ENCODE assay signal across 18 mouse cellular contexts in genomic region chr4:86413388-86413787, GRCm38 (mm10).
DNase-seq lines count a peak whose midpoint lies in the region; ATAC-seq and TF ChIP-seq lines count a peak whose summit lies in the region.
"Had no signal": no experiment of that assay in that cellular context is flagged by ENCODE, and none has a peak within 500 bp of the region (broad histone marks: within the 10 kb centered on the region; RNA-seq: fewer than 3 reads in every experiment).

No protein-coding gene starts in this region.

- no peak for TF ChIP-seq CTCF in hindbrain, postnatal 0 days (IDR thresholded peaks at IDR 0.05; ENCODE audit: low read depth)

- H3K4me1 ChIP-seq in hindbrain, embryonic 13.5 days (replicated peaks), result peaks cover 13% of the 10 kb centered on the region; the same call in 1 of the 2 replicates
- H3K4me1 ChIP-seq in hindbrain, postnatal 0 days (ENCODE audit: insufficient read depth, low read length), result 0 out of 2 replicates have a peak, but pooled peaks cover 6% of the 10 kb centered on the region
- peaks cover 23% of the 10 kb centered on the region for H3K4me1 ChIP-seq in limb, embryonic 10.5 days
- peaks cover 21% of the 10 kb centered on the region for H3K4me1 ChIP-seq in neural tube, embryonic 13.5 days (replicated peaks)
- H3K4me1 ChIP-seq: forebrain, embryonic 12.5 days had no signal

- H3K4me2 ChIP-seq in hindbrain, embryonic 13.5 days, result no peak overlapping the region
- no peak overlapping the region for H3K4me2 ChIP-seq in hindbrain, postnatal 0 days (ENCODE audit: low read depth, low read length)
- no peak overlapping the region for H3K4me2 ChIP-seq in neural tube, embryonic 13.5 days
- H3K4me2 ChIP-seq: embryonic facial prominence, embryonic 12.5 days; forebrain, embryonic 12.5 days; heart, embryonic 12.5 days; hindbrain, embryonic 15.5 days had no signal

- 15% methylated on average over 3 of the region's 3 CpGs for WGBS in hindbrain, embryonic 13.5 days
- 28% methylated on average over 3 of the region's 3 CpGs for WGBS in hindbrain, postnatal 0 days
- WGBS in limb, embryonic 10.5 days, result 70% methylated on average over 3 of the region's 3 CpGs
- WGBS in neural tube, embryonic 13.5 days, result 15% methylated on average over 3 of the region's 3 CpGs

- no peaks in the 10 kb centered on the region; the same call in 1 of the 2 replicates for H3K36me3 ChIP-seq in hindbrain, embryonic 13.5 days
- H3K36me3 ChIP-seq in hindbrain, postnatal 0 days (ENCODE audit: insufficient read depth, low read length), result no peaks in the 10 kb centered on the region
- H3K36me3 ChIP-seq in limb, embryonic 10.5 days, result no peaks in the 10 kb centered on the region
- H3K36me3 ChIP-seq in neural tube, embryonic 13.5 days, result 0 out of 2 replicates have a peak, but pooled peaks cover 6% of the 10 kb centered on the region
- H3K36me3 ChIP-seq: embryonic facial prominence, embryonic 12.5 days; forebrain, embryonic 12.5 days; heart, embryonic 12.5 days; hindbrain, embryonic 15.5 days had no signal

- DNase-seq in hindbrain, postnatal 0 days (ENCODE audit: low spot score), result no peak
- peak; percentile 48 for DNase-seq in embryo, embryonic 11 days
- peak; percentile 28 for DNase-seq in limb, embryonic 10.5 days (ENCODE audit: low spot score)
- no peak for DNase-seq in cerebellum, postnatal 14 days
- DNase-seq: adrenal gland, adult 2 months; adrenal gland, postnatal 36 days; cerebellum, adult 11 months; cerebellum, adult 8-10 months; heart, postnatal 36 days had no signal

- H3K4me3 ChIP-seq in hindbrain, embryonic 13.5 days, result no peak overlapping the region
- no peak overlapping the region for H3K4me3 ChIP-seq in hindbrain, postnatal 0 days (ENCODE audit: low read length)
- no peak overlapping the region for H3K4me3 ChIP-seq in limb, embryonic 10.5 days
- H3K4me3 ChIP-seq in neural tube, embryonic 13.5 days, result no peak overlapping the region
- H3K4me3 ChIP-seq: embryonic facial prominence, embryonic 12.5 days; forebrain, embryonic 12.5 days; heart, embryonic 12.5 days; hindbrain, embryonic 15.5 days had no signal

- no peaks in the 10 kb centered on the region for H3K9me3 ChIP-seq in hindbrain, embryonic 13.5 days
- H3K9me3 ChIP-seq in hindbrain, postnatal 0 days (ENCODE audit: low read length), result no peaks in the 10 kb centered on the region
- no peaks in the 10 kb centered on the region for H3K9me3 ChIP-seq in limb, embryonic 10.5 days (replicated peaks)
- no peaks in the 10 kb centered on the region for H3K9me3 ChIP-seq in neural tube, embryonic 13.5 days
- H3K9me3 ChIP-seq: embryonic facial prominence, embryonic 12.5 days; forebrain, embryonic 12.5 days; heart, embryonic 12.5 days; hindbrain, embryonic 15.5 days had no signal

- H3K27me3 ChIP-seq in hindbrain, embryonic 13.5 days, result no peaks in the 10 kb centered on the region
- no peaks in the 10 kb centered on the region for H3K27me3 ChIP-seq in hindbrain, postnatal 0 days (ENCODE audit: insufficient read depth, low read length)
- no peaks in the 10 kb centered on the region for H3K27me3 ChIP-seq in limb, embryonic 10.5 days (ENCODE audit: low read depth, poor library complexity, severe bottlenecking)
- no peaks in the 10 kb centered on the region for H3K27me3 ChIP-seq in neural tube, embryonic 13.5 days
- H3K27me3 ChIP-seq: embryonic facial prominence, embryonic 12.5 days; forebrain, embryonic 12.5 days; heart, embryonic 12.5 days; hindbrain, embryonic 15.5 days had no signal

- 0 out of 2 replicates have a peak, but pooled peaks have one; percentile 49 for ATAC-seq in hindbrain, embryonic 13.5 days (ENCODE audit: low FRiP score)
- ATAC-seq in hindbrain, postnatal 0 days, result no peak
- peak; percentile 69; the same call in 1 of the 2 replicates for ATAC-seq in neural tube, embryonic 13.5 days (ENCODE audit: low read depth)
- no peak for ATAC-seq in cerebellum, adult (ENCODE audit: insufficient number of reproducible peaks, low FRiP score, low TSS enrichment)
- ATAC-seq in monocyte, adult 5-6 weeks (replicated peaks; ENCODE audit: insufficient number of reproducible peaks, low FRiP score, low TSS enrichment, poor library complexity, severe bottlenecking), result no peak
- ATAC-seq: forebrain, embryonic 16.5 days had no signal

- no peak overlapping the region for H3K9ac ChIP-seq in hindbrain, embryonic 13.5 days
- no peak overlapping the region for H3K9ac ChIP-seq in hindbrain, postnatal 0 days (replicated peaks; ENCODE audit: low read length)
- no peak overlapping the region for H3K9ac ChIP-seq in neural tube, embryonic 13.5 days
- H3K9ac ChIP-seq: embryonic facial prominence, embryonic 12.5 days; forebrain, embryonic 12.5 days; heart, embryonic 12.5 days; hindbrain, embryonic 15.5 days had no signal

- H3K27ac ChIP-seq in hindbrain, embryonic 13.5 days, result no peak overlapping the region
- H3K27ac ChIP-seq in hindbrain, postnatal 0 days, result no peak overlapping the region
- H3K27ac ChIP-seq in limb, embryonic 10.5 days, result no peak overlapping the region; the same call in 1 of the 2 replicates
- H3K27ac ChIP-seq in neural tube, embryonic 13.5 days (replicated peaks), result 0 out of 2 replicates have a peak overlapping the region, but pooled peaks have one; percentile 9
- H3K27ac ChIP-seq: embryonic facial prominence, embryonic 12.5 days; forebrain, embryonic 12.5 days; hindbrain, embryonic 15.5 days had no signal

Comparison
In these comparisons a context has a peak if more than half of its experiments do, and no peak if none do; other contexts are left out.
1. ATAC-seq: peak in hindbrain, embryonic 13.5 days (single experiment) and neural tube, embryonic 13.5 days (single experiment); none in hindbrain, postnatal 0 days (single experiment), cerebellum, adult (single experiment) and monocyte, adult 5-6 weeks (single experiment).
2. DNase-seq: peak in embryo, embryonic 11 days (single experiment) and limb, embryonic 10.5 days (single experiment); none in hindbrain, postnatal 0 days (single experiment) and cerebellum, postnatal 14 days (0 of 2).